Mouse (Mus musculus): ENCODE results near the gene Tceanc.

GRCm38 (mm10) chrX:166479365-166479983 lies 38.9 kb downstream of the Tceanc start, which contains the start of gene Rab9:
- TF ChIP-seq MAFK (IDR thresholded peaks at IDR 0.05; ENCODE audit: insufficient read depth, low read depth, low read length) (no peak), HCFC1 (IDR thresholded peaks at IDR 0.05; ENCODE audit: borderline replicate concordance, insufficient read depth, low read length) (no peak), ZNF384 (IDR thresholded peaks at IDR 0.05; ENCODE audit: low read depth, low read length) (no peak), CHD2 (IDR thresholded peaks at IDR 0.05; ENCODE audit: low read depth, low read length) (no peak), ZC3H11A (IDR thresholded peaks at IDR 0.05; ENCODE audit: borderline replicate concordance, low read depth, low read length) (no peak)

All from ES-E14 (cell line).